In the genomic region with DNA sequence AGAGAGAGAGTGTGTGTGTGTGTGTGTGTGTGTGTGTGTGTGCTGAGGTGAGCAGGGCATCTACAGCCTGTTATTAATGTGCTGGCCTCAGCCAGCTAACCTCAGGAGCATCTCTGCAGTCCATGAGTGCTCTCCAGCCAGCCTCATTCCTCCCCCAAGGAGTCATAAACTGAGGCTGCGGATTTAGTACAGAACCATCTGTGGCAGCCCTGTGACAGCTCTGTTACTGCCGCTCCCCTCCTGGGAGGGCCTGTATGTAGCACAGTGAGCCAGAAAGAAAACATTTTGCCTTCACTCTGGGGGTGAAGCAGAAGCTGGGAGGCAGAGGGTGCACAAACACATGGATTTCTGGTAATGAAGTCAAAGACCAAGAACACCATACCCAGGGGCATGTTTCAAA, we compare ENCODE assay signal across 15 mouse cellular contexts.
DNase-seq lines count a peak whose midpoint lies in the region; ATAC-seq and TF ChIP-seq lines count a peak whose summit lies in the region.
"Had no signal": no experiment of that assay in that cellular context is flagged by ENCODE, and none has a peak within 500 bp of the region (broad histone marks: within the 10 kb centered on the region; RNA-seq: fewer than 3 reads in every experiment).

No protein-coding gene starts in this region.

- peaks cover 3% of the 10 kb centered on the region; the same call in 1 of the 2 replicates for H3K4me1 ChIP-seq in hindbrain, embryonic 16.5 days (ENCODE audit: control insufficient read depth, insufficient read depth, low read depth, low read length)
- no peaks in the 10 kb centered on the region for H3K4me1 ChIP-seq in hindbrain, embryonic 11.5 days (replicated peaks; ENCODE audit: control insufficient read depth, insufficient read depth, low read length)
- H3K4me1 ChIP-seq in lung, embryonic 14.5 days (ENCODE audit: insufficient read depth), result no peaks in the 10 kb centered on the region
- H3K4me1 ChIP-seq: liver, embryonic 15.5 days had no signal

- ATAC-seq in hindbrain, embryonic 16.5 days, result 0 out of 2 replicates have a peak, but pooled peaks have one; percentile 58
- ATAC-seq in hindbrain, embryonic 11.5 days (ENCODE audit: low FRiP score), result no peak
- 0 out of 2 replicates have a peak, but pooled peaks have one; percentile 24 for ATAC-seq in lung, embryonic 14.5 days (ENCODE audit: insufficient read depth)

- no peak overlapping the region for H3K27ac ChIP-seq in hindbrain, embryonic 16.5 days (ENCODE audit: low read depth, low read length)
- H3K27ac ChIP-seq in hindbrain, embryonic 11.5 days (ENCODE audit: low read depth, low read length), result no peak overlapping the region
- no peak overlapping the region for H3K27ac ChIP-seq in lung, embryonic 14.5 days (ENCODE audit: low read depth)
- H3K27ac ChIP-seq in left cerebral cortex, adult 2 months, result no peak overlapping the region
- H3K27ac ChIP-seq: hindbrain, embryonic 14.5 days; liver, embryonic 15.5 days had no signal

- H3K36me3 ChIP-seq in hindbrain, embryonic 16.5 days (ENCODE audit: control insufficient read depth, insufficient read depth, low read length), result no peaks in the 10 kb centered on the region
- H3K36me3 ChIP-seq in hindbrain, embryonic 11.5 days (ENCODE audit: control insufficient read depth, insufficient read depth, low read length), result no peaks in the 10 kb centered on the region
- H3K36me3 ChIP-seq in lung, embryonic 14.5 days (ENCODE audit: insufficient read depth), result no peaks in the 10 kb centered on the region
- H3K36me3 ChIP-seq: G1E; liver, embryonic 15.5 days had no signal

- H3K9ac ChIP-seq in hindbrain, embryonic 16.5 days (ENCODE audit: low read depth, low read length), result no peak overlapping the region
- H3K9ac ChIP-seq in hindbrain, embryonic 11.5 days (ENCODE audit: low read depth, low read length), result no peak overlapping the region
- no peak overlapping the region for H3K9ac ChIP-seq in lung, embryonic 14.5 days
- H3K9ac ChIP-seq: hindbrain, embryonic 14.5 days; liver, embryonic 15.5 days had no signal

- no peak for TF ChIP-seq CTCF in lung, embryonic 14.5 days (IDR thresholded peaks at IDR 0.05; ENCODE audit: low read depth)
- TF ChIP-seq CTCF in left cerebral cortex, adult 2 months (IDR thresholded peaks at IDR 0.05), result no peak

- H3K4me3 ChIP-seq in hindbrain, embryonic 16.5 days (ENCODE audit: low read length), result no peak overlapping the region
- no peak overlapping the region for H3K4me3 ChIP-seq in hindbrain, embryonic 11.5 days (ENCODE audit: low read depth, low read length)
- no peak overlapping the region for H3K4me3 ChIP-seq in lung, embryonic 14.5 days (ENCODE audit: low read depth, low read length)
- H3K4me3 ChIP-seq in left cerebral cortex, adult 2 months, result no peak overlapping the region
- H3K4me3 ChIP-seq: liver, embryonic 15.5 days had no signal

- no peak for DNase-seq in hindbrain, embryonic 11.5 days (ENCODE audit: low spot score)
- peak; percentile 31 for DNase-seq in lung, embryonic 14.5 days
- DNase-seq in lung, postnatal 25 days (ENCODE audit: low spot score), result no peak
- peak; percentile 26 for DNase-seq in embryo, embryonic 11.5 days (ENCODE audit: low read depth, low spot score)
- peak; percentile 60 for DNase-seq in mesoderm, embryonic 11.5 days (ENCODE audit: low read depth, low spot score)
- DNase-seq in left cerebral cortex, adult 2 months (ENCODE audit: extremely low spot score in 1 of 2, low spot score in 2 of 2), result no peak
- no peak for DNase-seq in thymus, postnatal 14 days
- DNase-seq: adrenal gland, postnatal 25 days; cerebellum, postnatal 25 days; right cerebral cortex, postnatal 4 days; thymus, adult 2 months had no signal

- no peaks in the 10 kb centered on the region for H3K9me3 ChIP-seq in hindbrain, embryonic 16.5 days (ENCODE audit: control insufficient read depth, low read length)
- no peaks in the 10 kb centered on the region for H3K9me3 ChIP-seq in hindbrain, embryonic 11.5 days (ENCODE audit: control insufficient read depth, low read length)
- H3K9me3 ChIP-seq in lung, embryonic 14.5 days (ENCODE audit: low read depth, low read length), result no peaks in the 10 kb centered on the region
- H3K9me3 ChIP-seq: liver, embryonic 15.5 days had no signal

- 42% methylated on average over 2 of the region's 2 CpGs for WGBS in hindbrain, embryonic 16.5 days
- WGBS in hindbrain, embryonic 11.5 days, result 71% methylated on average over 2 of the region's 2 CpGs
- 30% methylated on average over 2 of the region's 2 CpGs for WGBS in lung, embryonic 14.5 days

- no peak overlapping the region for H3K4me2 ChIP-seq in hindbrain, embryonic 16.5 days (ENCODE audit: low read length)
- H3K4me2 ChIP-seq in hindbrain, embryonic 11.5 days (replicated peaks; ENCODE audit: low read depth, low read length), result no peak overlapping the region
- H3K4me2 ChIP-seq in lung, embryonic 14.5 days, result no peak overlapping the region
- H3K4me2 ChIP-seq: hindbrain, embryonic 14.5 days; liver, embryonic 15.5 days had no signal

- intact Hi-C loops in left cerebral cortex, adult 2 months (cut with DNase I), result no loop called here

- H3K27me3 ChIP-seq in hindbrain, embryonic 16.5 days (replicated peaks; ENCODE audit: control insufficient read depth, insufficient read depth, low read length), result no peaks in the 10 kb centered on the region
- H3K27me3 ChIP-seq in hindbrain, embryonic 11.5 days (ENCODE audit: control insufficient read depth, insufficient read depth, low read length), result no peaks in the 10 kb centered on the region
- H3K27me3 ChIP-seq in lung, embryonic 14.5 days (ENCODE audit: insufficient read depth, low read length), result no peaks in the 10 kb centered on the region
- H3K27me3 ChIP-seq: liver, embryonic 15.5 days had no signal

Comparison
In these comparisons a context has a peak if more than half of its experiments do, and no peak if none do; other contexts are left out.
1. DNase-seq: peak in lung, embryonic 14.5 days (single experiment), embryo, embryonic 11.5 days (single experiment) and mesoderm, embryonic 11.5 days (single experiment); none in hindbrain, embryonic 11.5 days (single experiment), lung, postnatal 25 days (single experiment), left cerebral cortex, adult 2 months (0 of 2) and thymus, postnatal 14 days (single experiment).